Mouse (Mus musculus): ENCODE measurements around the gene Slc43a3.

DNA sequence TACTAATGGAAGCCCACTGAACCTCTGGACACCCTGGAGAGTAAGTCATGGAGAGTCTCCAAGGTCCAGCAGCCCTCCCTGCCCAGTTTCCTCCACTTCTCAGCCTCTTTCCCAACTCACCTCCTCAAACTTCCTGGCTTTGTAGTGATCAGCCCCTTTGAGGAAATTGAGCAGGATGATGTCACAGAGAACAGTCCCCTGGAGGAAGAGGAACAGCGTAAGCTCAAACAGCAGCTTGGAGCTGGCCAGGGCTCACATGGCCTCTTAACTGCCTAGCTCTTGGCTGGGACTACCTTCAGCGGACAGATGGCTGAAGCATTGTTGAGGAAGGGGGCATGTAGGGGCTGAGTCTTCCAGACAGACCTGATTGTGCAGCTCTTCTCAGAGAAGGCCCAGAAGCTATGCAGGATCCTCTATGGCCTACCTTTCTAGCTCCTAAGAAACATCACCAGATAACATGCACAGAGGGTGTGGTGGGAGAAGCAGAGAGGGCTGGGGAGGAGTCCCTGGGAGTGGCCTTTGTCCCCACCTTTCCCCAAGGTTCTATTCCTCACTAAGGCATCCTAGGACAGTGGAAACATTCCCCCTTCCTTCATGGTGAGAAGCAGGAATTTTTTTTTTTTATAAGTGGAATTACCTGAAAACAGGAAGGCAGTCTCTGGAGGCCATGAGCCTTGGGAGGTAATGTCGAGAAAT lies 63.3 kb downstream of the Slc43a3 start:
- TF ChIP-seq ZC3H11A (IDR thresholded peaks at IDR 0.05; ENCODE audit: borderline replicate concordance, low read depth, low read length), result no peak
- no peak for TF ChIP-seq MAFK (IDR thresholded peaks at IDR 0.05; ENCODE audit: insufficient read depth, low read depth, low read length)
- no peak for TF ChIP-seq CHD2 (IDR thresholded peaks at IDR 0.05; ENCODE audit: low read depth, low read length)

All from ES-E14 (cell line).